Mouse (Mus musculus): ENCODE results near the gene Bfsp1. TPM values are rescaled to one million over a fixed set of nuclear protein-coding genes. Genes with fewer than 3 reads are reported as not detected.

The Bfsp1 gene
- polyA plus RNA-seq, 1 experiment from 2014 or later, result 0.53 TPM

GRCm38 (mm10) chr2:143867326-143867725 lies 4.4 kb upstream of the Bfsp1 start:
- DNase-seq (ENCODE audit: low spot score), result peak; percentile 89
- H3K4me2 ChIP-seq (ENCODE audit: low read length), result no peak overlapping the region
- H3K9me3 ChIP-seq (replicated peaks; ENCODE audit: control insufficient read depth, low read length), result no peaks in the 10 kb centered on the region
- ATAC-seq, result peak; percentile 74
- 5% methylated on average over 6 of the region's 6 CpGs for WGBS
- H3K4me1 ChIP-seq (ENCODE audit: control insufficient read depth, insufficient read depth, low read length), result no peaks in the 10 kb centered on the region
- H3K4me3 ChIP-seq (ENCODE audit: low read depth, low read length), result no peak overlapping the region
- no peaks in the 10 kb centered on the region for H3K36me3 ChIP-seq (ENCODE audit: control insufficient read depth, insufficient read depth, low read length)
- no peaks in the 10 kb centered on the region for H3K27me3 ChIP-seq (replicated peaks; ENCODE audit: control insufficient read depth, insufficient read depth, low read length)
- H3K9ac ChIP-seq (ENCODE audit: low read length), result no peak overlapping the region
- no peak overlapping the region for H3K27ac ChIP-seq (ENCODE audit: low read depth, low read length)

- H3K4me2 ChIP-seq (ENCODE audit: low read length), result no peak overlapping the region
- DNase-seq (ENCODE audit: low spot score) (no peak), ATAC-seq (no peak)
- no peak overlapping the region for H3K9ac ChIP-seq (ENCODE audit: low read length)
- H3K27ac ChIP-seq (ENCODE audit: low read depth, low read length), result no peak overlapping the region
- no peaks in the 10 kb centered on the region for H3K36me3 ChIP-seq (ENCODE audit: control insufficient read depth, insufficient read depth, low read length)
- H3K9me3 ChIP-seq (replicated peaks; ENCODE audit: control insufficient read depth, low read length), result no peaks in the 10 kb centered on the region
- H3K4me1 ChIP-seq (ENCODE audit: control insufficient read depth, insufficient read depth, low read length), result no peaks in the 10 kb centered on the region
- H3K4me3 ChIP-seq (ENCODE audit: low read depth, low read length), result no peak overlapping the region
- H3K27me3 ChIP-seq (replicated peaks; ENCODE audit: control insufficient read depth, insufficient read depth, low read length), result no peaks in the 10 kb centered on the region
- 80% methylated on average over 8 of the region's 8 CpGs for WGBS
Observed at GRCm38 (mm10) chr2:143864600-143864999, 1.6 kb upstream of the Bfsp1 start.

GRCm38 (mm10) chr2:143859166-143859565 lies 3.8 kb downstream of the Bfsp1 start:
- Histone ChIP-seq H3K27me3 (replicated peaks; ENCODE audit: control insufficient read depth, insufficient read depth, low read length) (no peaks in the 10 kb centered on the region), H3K4me3 (ENCODE audit: low read depth, low read length) (no peak overlapping the region), H3K4me2 (ENCODE audit: low read length) (no peak overlapping the region), H3K27ac (ENCODE audit: low read depth, low read length) (no peak overlapping the region), H3K9me3 (replicated peaks; ENCODE audit: control insufficient read depth, low read length) (no peaks in the 10 kb centered on the region), H3K9ac (ENCODE audit: low read length) (no peak overlapping the region), H3K4me1 (ENCODE audit: control insufficient read depth, insufficient read depth, low read length) (no peaks in the 10 kb centered on the region), H3K36me3 (ENCODE audit: control insufficient read depth, insufficient read depth, low read length) (no peaks in the 10 kb centered on the region)
- no peak for DNase-seq (ENCODE audit: low spot score)
- ATAC-seq, result no peak
- WGBS, result 69% methylated on average over 2 of the region's 2 CpGs

- no peak overlapping the region for H3K4me3 ChIP-seq (ENCODE audit: low read depth, low read length)
- no peak overlapping the region for H3K4me2 ChIP-seq (ENCODE audit: low read length)
- DNase-seq (ENCODE audit: low spot score) (no peak), ATAC-seq (no peak)
- H3K9me3 ChIP-seq (replicated peaks; ENCODE audit: control insufficient read depth, low read length), result no peaks in the 10 kb centered on the region
- no peaks in the 10 kb centered on the region for H3K27me3 ChIP-seq (replicated peaks; ENCODE audit: control insufficient read depth, insufficient read depth, low read length)
- no peaks in the 10 kb centered on the region for H3K4me1 ChIP-seq (ENCODE audit: control insufficient read depth, insufficient read depth, low read length)
- 85% methylated on average over 4 of the region's 4 CpGs for WGBS
- no peak overlapping the region for H3K27ac ChIP-seq (ENCODE audit: low read depth, low read length)
- no peak overlapping the region for H3K9ac ChIP-seq (ENCODE audit: low read length)
- H3K36me3 ChIP-seq (ENCODE audit: control insufficient read depth, insufficient read depth, low read length), result no peaks in the 10 kb centered on the region
Observed at GRCm38 (mm10) chr2:143853447-143853846, 9.5 kb downstream of the Bfsp1 start.

GRCm38 (mm10) chr2:143852295-143853275 lies 10.4 kb downstream of the Bfsp1 start:
- Histone ChIP-seq H3K9me3 (replicated peaks; ENCODE audit: control insufficient read depth, low read length) (no peaks in the 10 kb centered on the region), H3K4me3 (ENCODE audit: low read depth, low read length) (no peak overlapping the region), H3K36me3 (ENCODE audit: control insufficient read depth, insufficient read depth, low read length) (no peaks in the 10 kb centered on the region), H3K9ac (ENCODE audit: low read length) (no peak overlapping the region), H3K4me2 (ENCODE audit: low read length) (no peak overlapping the region), H3K4me1 (ENCODE audit: control insufficient read depth, insufficient read depth, low read length) (no peaks in the 10 kb centered on the region), H3K27ac (ENCODE audit: low read depth, low read length) (no peak overlapping the region), H3K27me3 (replicated peaks; ENCODE audit: control insufficient read depth, insufficient read depth, low read length) (no peaks in the 10 kb centered on the region)
- DNase-seq (ENCODE audit: low spot score) (no peak), ATAC-seq (no peak)
- WGBS, result 64% methylated on average over 18 of the region's 18 CpGs

GRCm38 (mm10) chr2:143851354-143852221 lies 11.4 kb downstream of the Bfsp1 start:
- Histone ChIP-seq H3K9me3 (replicated peaks; ENCODE audit: control insufficient read depth, low read length) (no peaks in the 10 kb centered on the region), H3K27ac (ENCODE audit: low read depth, low read length) (no peak overlapping the region), H3K27me3 (replicated peaks; ENCODE audit: control insufficient read depth, insufficient read depth, low read length) (no peaks in the 10 kb centered on the region), H3K4me2 (ENCODE audit: low read length) (no peak overlapping the region), H3K36me3 (ENCODE audit: control insufficient read depth, insufficient read depth, low read length) (no peaks in the 10 kb centered on the region), H3K4me3 (ENCODE audit: low read depth, low read length) (no peak overlapping the region), H3K4me1 (ENCODE audit: control insufficient read depth, insufficient read depth, low read length) (no peaks in the 10 kb centered on the region), H3K9ac (ENCODE audit: low read length) (no peak overlapping the region)
- ATAC-seq, result peak; percentile 40; the same call in 1 of the 2 replicates
- 77% methylated on average over 12 of the region's 12 CpGs for WGBS
- peak; percentile 58 for DNase-seq (ENCODE audit: low spot score)

- DNase-seq (ENCODE audit: low spot score) (no peak), ATAC-seq (no peak)
- 89% methylated on average over 3 of the region's 3 CpGs for WGBS
- Histone ChIP-seq H3K36me3 (ENCODE audit: control insufficient read depth, insufficient read depth, low read length) (no peaks in the 10 kb centered on the region), H3K9me3 (replicated peaks; ENCODE audit: control insufficient read depth, low read length) (no peaks in the 10 kb centered on the region), H3K4me1 (ENCODE audit: control insufficient read depth, insufficient read depth, low read length) (no peaks in the 10 kb centered on the region), H3K27ac (ENCODE audit: low read depth, low read length) (no peak overlapping the region), H3K4me3 (ENCODE audit: low read depth, low read length) (no peak overlapping the region), H3K9ac (ENCODE audit: low read length) (no peak overlapping the region), H3K4me2 (ENCODE audit: low read length) (no peak overlapping the region), H3K27me3 (replicated peaks; ENCODE audit: control insufficient read depth, insufficient read depth, low read length) (no peaks in the 10 kb centered on the region)
Observed at GRCm38 (mm10) chr2:143847291-143847690, 15.7 kb downstream of the Bfsp1 start.

GRCm38 (mm10) chr2:143846799-143847198 lies 16.2 kb downstream of the Bfsp1 start:
- Histone ChIP-seq H3K27me3 (replicated peaks; ENCODE audit: control insufficient read depth, insufficient read depth, low read length) (no peaks in the 10 kb centered on the region), H3K36me3 (ENCODE audit: control insufficient read depth, insufficient read depth, low read length) (no peaks in the 10 kb centered on the region)
- 85% methylated on average over 4 of the region's 4 CpGs for WGBS

More at GRCm38 (mm10) chr2:143846799-143847198, 16.2 kb downstream of the Bfsp1 start:
- no peak overlapping the region for H3K27ac ChIP-seq (ENCODE audit: low read depth, low read length)
- H3K9me3 ChIP-seq (replicated peaks; ENCODE audit: control insufficient read depth, low read length), result no peaks in the 10 kb centered on the region
- DNase-seq (ENCODE audit: low spot score) (no peak), ATAC-seq (no peak)
- H3K4me1 ChIP-seq (ENCODE audit: control insufficient read depth, insufficient read depth, low read length), result no peaks in the 10 kb centered on the region
- no peak overlapping the region for H3K9ac ChIP-seq (ENCODE audit: low read length)
- no peak overlapping the region for H3K4me3 ChIP-seq (ENCODE audit: low read depth, low read length)
- H3K4me2 ChIP-seq (ENCODE audit: low read length), result no peak overlapping the region
